Mouse (Mus musculus) intestine, embryonic 14.5 days (tissue): ENCODE measurements around the gene 4931428F04Rik. TPM values are rescaled to one million over a fixed set of nuclear protein-coding genes. Genes with fewer than 3 reads are reported as not detected.

Experiments used
- ATAC-seq: fragments of 200-750 bp; cut with Nextera tagmentation; replicated peaks from 2 replicates; pipeline ENCODE4 v1.8.0; 2017; ENCODE audit warnings: low read depth, moderate number of reproducible peaks, moderate TSS enrichment, moderate library complexity; ENCODE audit not compliant: low FRiP score, low TSS enrichment
- DNase-seq: peaks from one replicate; pipeline ENCODE4 v3.0.0-alpha.2; 2018; ENCODE audit warnings: low spot score
- H3K27ac ChIP-seq: fragments of 300-500 bp; sonication (generic); 2 replicates; pipeline ENCODE4 v1.5.1; 2014; ENCODE audit warnings: low read depth, mild to moderate bottlenecking, control low read depth
- H3K27me3 ChIP-seq: fragments of 300-500 bp; sonication (generic); replicated peaks from 2 replicates; pipeline ENCODE4 v1.6.1; 2014; ENCODE audit warnings: low read length, control low read depth; ENCODE audit not compliant: control insufficient read depth, insufficient read depth
- H3K36me3 ChIP-seq: fragments of 300-500 bp; sonication (generic); 2 replicates; pipeline ENCODE4 v1.6.1; 2014; ENCODE audit warnings: low read length, control low read depth; ENCODE audit not compliant: control insufficient read depth, insufficient read depth
- H3K4me1 ChIP-seq: fragments of 300-500 bp; sonication (generic); replicated peaks from 2 replicates; pipeline ENCODE4 v1.6.1; 2014; ENCODE audit warnings: low read length, control low read depth, mixed read lengths; ENCODE audit not compliant: control insufficient read depth, insufficient read depth
- H3K4me2 ChIP-seq: fragments of 300-500 bp; sonication (generic); 2 replicates; pipeline ENCODE4 v1.6.1; 2014; ENCODE audit warnings: low read length
- H3K4me3 ChIP-seq: fragments of 300-500 bp; sonication (generic); 2 replicates; pipeline ENCODE4 v1.5.1; 2014; ENCODE audit warnings: low read depth, low read length, control low read depth, mixed read lengths
- H3K9ac ChIP-seq: fragments of 300-500 bp; sonication (generic); 2 replicates; pipeline ENCODE4 v1.6.1; 2014; ENCODE audit warnings: mild to moderate bottlenecking, low read length
- H3K9me3 ChIP-seq: fragments of 300-500 bp; sonication (generic); 2 replicates; pipeline ENCODE4 v1.6.1; 2016; ENCODE audit warnings: low read length, control low read depth; ENCODE audit not compliant: control insufficient read depth
- WGBS: fragments of 180-500 bp; shearing (Covaris S2); extraction: QIAGEN DNeasy Blood & Tissue Kit; methylation state at CpG from one replicate; pipeline ENCODE4 v1.1.7; 2014; 5-methylcytosine and 5-hydroxymethylcytosine counted together
- polyA plus RNA-seq: library from polyadenylated mRNA; unstranded; fragments of >200 nt; fragmentation: Nextera tagmentation; extraction: Ambion mirVana; gene quantifications from 2 replicates; pipeline ENCODE4 v1.2.1, GENCODE M21; 2014

4931428F04Rik gene
- polyA plus RNA-seq, 1 experiment from 2014 or later, result 9.1 TPM

- Histone ChIP-seq H3K9ac (no peak overlapping the region), H3K36me3 (no peaks in the 10 kb centered on the region), H3K27ac (no peak overlapping the region), H3K4me2 (no peak overlapping the region), H3K4me1 (peaks cover 30% of the 10 kb centered on the region), H3K4me3 (no peak overlapping the region), H3K27me3 (peaks cover 74% of the 10 kb centered on the region), H3K9me3 (no peaks in the 10 kb centered on the region)
- DNase-seq (peak; percentile 50), ATAC-seq (no peak)
- 24% methylated on average over 13 of the region's 13 CpGs for WGBS
These were observed 22.9 kb downstream of the 4931428F04Rik start for GRCm38 (mm10) chr8:105266775-105267174.

- H3K9ac ChIP-seq, result peak overlapping the region; percentile 51; the same call in 1 of the 2 replicates
- DNase-seq (no peak), ATAC-seq (no peak)
- H3K9me3 ChIP-seq, result no peaks in the 10 kb centered on the region
- peak overlapping the region; percentile 79 for H3K4me2 ChIP-seq
- WGBS, result 9% methylated on average over 10 of the region's 10 CpGs
- H3K36me3 ChIP-seq, result no peaks in the 10 kb centered on the region
- peak overlapping the region; percentile 71 for H3K4me3 ChIP-seq
- H3K27ac ChIP-seq, result no peak overlapping the region
- H3K27me3 ChIP-seq, result peaks cover 69% of the 10 kb centered on the region
- H3K4me1 ChIP-seq, result peaks cover 23% of the 10 kb centered on the region
These were observed 24.5 kb downstream of the 4931428F04Rik start for GRCm38 (mm10) chr8:105265128-105265527.

- ATAC-seq (peak; percentile 69), DNase-seq (peak; percentile 83)
- H3K36me3 ChIP-seq, result no peaks in the 10 kb centered on the region
- peak within 1 kb of the TSS; percentile 71 for H3K4me3 ChIP-seq
- WGBS, result under 1% methylated on average over 54 of the region's 54 CpGs
- H3K4me1 ChIP-seq, result peaks cover 23% of the 10 kb centered on the region
- peak within 1 kb of the TSS; percentile 79 for H3K4me2 ChIP-seq
- H3K9me3 ChIP-seq, result no peaks in the 10 kb centered on the region
- H3K27ac ChIP-seq, result no peak within 1 kb of the TSS
- peak within 1 kb of the TSS; percentile 51 for H3K9ac ChIP-seq
- H3K27me3 ChIP-seq, result peaks cover 69% of the 10 kb centered on the region
These were observed 25.4 kb downstream of the 4931428F04Rik start, which contains the start of the genes Tradd and Fbxl8 for GRCm38 (mm10) chr8:105264024-105264982. TSS of gene Tradd (minus strand) at chr8:105264609. TSS of gene Fbxl8 (plus strand) at chr8:105264648.

- H3K4me2 ChIP-seq, result peak overlapping the region; percentile 79
- H3K36me3 ChIP-seq, result no peaks in the 10 kb centered on the region
- H3K27me3 ChIP-seq, result peaks cover 69% of the 10 kb centered on the region
- H3K9ac ChIP-seq, result no peak overlapping the region
- no peak for DNase-seq
- 0 out of 2 replicates have a peak overlapping the region, but pooled peaks have one; percentile 71 for H3K4me3 ChIP-seq
- H3K27ac ChIP-seq, result no peak overlapping the region
- 46% methylated on average over 16 of the region's 16 CpGs for WGBS
- ATAC-seq, result no peak
- H3K4me1 ChIP-seq, result peaks cover 20% of the 10 kb centered on the region
- no peaks in the 10 kb centered on the region for H3K9me3 ChIP-seq
These were observed 26.3 kb downstream of the 4931428F04Rik start for GRCm38 (mm10) chr8:105263244-105263912.

GRCm38 (mm10) chr8:105261326-105261980, 28.2 kb downstream of the 4931428F04Rik start:
- no peak for DNase-seq
- peaks cover 58% of the 10 kb centered on the region for H3K27me3 ChIP-seq

GRCm38 (mm10) chr8:105260371-105261099, 29.1 kb downstream of the 4931428F04Rik start:
- WGBS, result 78% methylated on average over 7 of the region's 7 CpGs
- Histone ChIP-seq H3K9me3 (no peaks in the 10 kb centered on the region), H3K4me3 (no peak overlapping the region), H3K27me3 (peaks cover 54% of the 10 kb centered on the region), H3K9ac (no peak overlapping the region), H3K4me2 (no peak overlapping the region), H3K27ac (no peak overlapping the region), H3K36me3 (no peaks in the 10 kb centered on the region), H3K4me1 (peaks cover 20% of the 10 kb centered on the region)
- DNase-seq, result no peak
- no peak for ATAC-seq

More at GRCm38 (mm10) chr8:105261326-105261980, 28.2 kb downstream of the 4931428F04Rik start:
- no peak overlapping the region for H3K4me3 ChIP-seq
- H3K27ac ChIP-seq, result no peak overlapping the region
- no peak for ATAC-seq
- H3K4me1 ChIP-seq, result peaks cover 20% of the 10 kb centered on the region
- H3K4me2 ChIP-seq, result no peak overlapping the region
- H3K9ac ChIP-seq, result no peak overlapping the region
- H3K9me3 ChIP-seq, result no peaks in the 10 kb centered on the region
- 83% methylated on average over 12 of the region's 12 CpGs for WGBS
- no peaks in the 10 kb centered on the region for H3K36me3 ChIP-seq

GRCm38 (mm10) chr8:105259721-105260320, 29.8 kb downstream of the 4931428F04Rik start:
- 0 out of 2 replicates have a peak overlapping the region, but pooled peaks have one; percentile 20 for H3K9ac ChIP-seq

More at GRCm38 (mm10) chr8:105259721-105260320, 29.8 kb downstream of the 4931428F04Rik start:
- Histone ChIP-seq H3K36me3 (no peaks in the 10 kb centered on the region), H3K27ac (no peak overlapping the region), H3K9me3 (no peaks in the 10 kb centered on the region), H3K4me1 (peaks cover 20% of the 10 kb centered on the region), H3K4me2 (peak overlapping the region; percentile 66), H3K27me3 (peaks cover 52% of the 10 kb centered on the region), H3K4me3 (peak overlapping the region; percentile 35)
- DNase-seq, result peak; percentile 93
- peak; percentile 42; the same call in 1 of the 2 replicates for ATAC-seq
- whole genome bisulfite sequencing, result 4% methylated on average over 30 of the region's 30 CpGs
